Mouse (Mus musculus) neural tube, embryonic 14.5 days (tissue): ENCODE measurements around the gene Zfp369. TPM values are rescaled to one million over a fixed set of nuclear protein-coding genes. Genes with fewer than 3 reads are reported as not detected.
"Not testable (repeated sequence)": the region's sequence is repeated elsewhere in the genome, so short reads cannot be mapped to it uniquely, and the experiment has no call there.

Source experiments
- ATAC-seq: fragments of 200-750 bp; cut with Nextera tagmentation; 2 replicates; pipeline ENCODE4 v1.8.0; 2017; ENCODE audit warnings: low read depth, mild to moderate bottlenecking, moderate TSS enrichment, moderate library complexity
- H3K27ac ChIP-seq: fragments of 300-500 bp; sonication (generic); 2 replicates; pipeline ENCODE4 v1.5.1; 2014; ENCODE audit warnings: low read depth, mild to moderate bottlenecking, control low read depth, low read length, moderate library complexity, mixed read lengths
- H3K27me3 ChIP-seq: fragments of 300-500 bp; sonication (generic); 2 replicates; pipeline ENCODE4 v1.6.1; 2014; ENCODE audit warnings: low read length; ENCODE audit not compliant: control insufficient read depth, insufficient read depth
- H3K36me3 ChIP-seq: fragments of 300-500 bp; sonication (generic); 2 replicates; pipeline ENCODE4 v1.6.1; 2014; ENCODE audit warnings: low read length, mixed read lengths; ENCODE audit not compliant: control insufficient read depth, insufficient read depth
- H3K4me1 ChIP-seq: fragments of 300-500 bp; sonication (generic); 2 replicates; pipeline ENCODE4 v1.6.1; 2014; ENCODE audit warnings: low read length; ENCODE audit not compliant: control insufficient read depth, insufficient read depth
- H3K4me2 ChIP-seq: fragments of 300-500 bp; sonication (generic); 2 replicates; pipeline ENCODE4 v1.6.1; 2014; ENCODE audit warnings: mild to moderate bottlenecking, low read depth, low read length, control low read depth
- H3K4me3 ChIP-seq: fragments of 300-500 bp; sonication (generic); 2 replicates; pipeline ENCODE4 v1.5.1; 2014; ENCODE audit warnings: low read depth, low read length, control low read depth, mixed read lengths
- H3K9ac ChIP-seq: fragments of 300-500 bp; sonication (generic); replicated peaks from 2 replicates; pipeline ENCODE4 v1.6.1; 2014; ENCODE audit warnings: low read depth, mild to moderate bottlenecking, control low read depth, low read length, mixed read lengths
- H3K9me3 ChIP-seq: fragments of 300-500 bp; sonication (generic); 2 replicates; pipeline ENCODE4 v1.6.1; 2016; ENCODE audit warnings: low read length; ENCODE audit not compliant: control insufficient read depth
- WGBS: fragments of 180-500 bp; shearing (Covaris S2); extraction: QIAGEN DNeasy Blood & Tissue Kit; methylation state at CpG from one replicate; pipeline ENCODE4 v1.1.7; 2014; 5-methylcytosine and 5-hydroxymethylcytosine counted together
- polyA plus RNA-seq: library from polyadenylated mRNA; unstranded; fragments of >200 nt; fragmentation: Nextera tagmentation; extraction: Ambion mirVana; gene quantifications from 2 replicates; pipeline ENCODE4 v1.2.1, GENCODE M21; 2014

The Zfp369 gene
- polyA plus RNA-seq, 1 experiment from 2014 or later = 26.2 TPM

DNA sequence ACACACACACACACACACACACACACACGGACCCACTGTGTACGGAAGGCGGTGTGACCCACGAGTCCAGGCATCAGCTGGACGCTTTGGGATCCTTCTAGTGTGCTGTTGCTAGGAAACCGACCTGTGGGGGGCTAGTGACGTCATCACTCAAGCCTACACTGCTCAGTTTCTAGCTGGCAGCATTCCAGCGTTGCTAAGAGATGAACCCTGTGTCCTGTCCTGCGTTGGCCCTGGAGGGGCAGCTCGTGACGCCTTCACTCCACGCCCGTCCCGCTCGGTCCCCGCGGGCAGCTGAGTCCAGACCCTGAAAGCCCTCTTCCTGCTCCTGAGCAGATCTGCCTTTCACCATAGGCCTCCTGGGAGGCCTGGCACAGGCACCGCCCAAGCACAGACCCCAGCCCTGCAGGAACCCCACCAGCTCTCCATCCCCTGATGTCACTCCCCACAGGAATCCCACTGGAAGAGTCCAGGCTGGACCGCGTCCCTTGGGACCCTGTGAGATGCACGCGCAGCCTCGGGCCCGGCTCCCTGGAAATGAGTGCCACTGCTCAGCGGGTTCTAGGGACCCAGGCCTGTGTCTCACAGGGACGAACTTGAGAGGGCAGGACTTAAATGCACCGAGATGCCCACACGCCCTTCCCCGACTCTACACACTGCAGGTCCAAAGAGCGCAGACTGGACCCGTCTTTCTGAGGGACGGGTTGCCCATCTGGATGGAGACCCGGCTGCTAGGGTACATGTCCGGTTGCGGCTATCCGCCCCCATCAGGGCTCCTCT lies 20.2 kb upstream of the Zfp369 start:
- Histone ChIP-seq H3K4me1 (no peaks in the 10 kb centered on the region), H3K27me3 (no peaks in the 10 kb centered on the region), H3K27ac (no peak overlapping the region), H3K9ac (0 out of 2 replicates have a peak overlapping the region, but pooled peaks have one; percentile 32), H3K9me3 (peaks cover 19% of the 10 kb centered on the region; the same call in 1 of the 2 replicates), H3K36me3 (no peaks in the 10 kb centered on the region), H3K4me3 (peak overlapping the region; percentile 21), H3K4me2 (peak overlapping the region; percentile 37)
- WGBS = 30% methylated on average over 36 of the region's 36 CpGs
- ATAC-seq = peak; percentile 83

DNA sequence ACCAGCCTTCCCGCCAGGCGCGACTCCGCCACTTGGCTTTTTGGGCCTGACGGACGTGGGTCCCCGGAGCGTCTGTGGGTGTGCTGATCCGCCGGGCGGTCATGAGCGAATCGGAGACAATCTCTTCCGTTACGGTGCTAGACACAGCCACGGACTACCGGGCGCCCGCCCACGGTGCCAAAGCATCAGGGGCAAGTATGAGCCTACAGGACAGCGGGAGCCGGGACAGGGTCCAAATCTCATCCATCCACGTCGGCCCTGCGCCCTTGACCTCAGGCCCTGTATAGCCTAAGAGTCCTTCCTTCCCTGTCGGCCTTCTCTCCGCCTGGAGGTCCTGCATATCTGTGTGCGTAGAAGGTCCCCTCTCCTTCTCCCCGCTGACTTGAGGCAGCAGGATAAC lies 19.4 kb upstream of the Zfp369 start, which contains the start of gene Gm10775:
Gene Gm10775, plus strand, starts transcription at position 301 of the 400 bp plus-strand sequence.
- Histone ChIP-seq H3K27ac (no peak within 1 kb of the TSS), H3K4me1 (no peaks in the 10 kb centered on the region), H3K9ac (0 out of 2 replicates have a peak within 1 kb of the TSS, but pooled peaks have one; percentile 32), H3K9me3 (peaks cover 27% of the 10 kb centered on the region), H3K27me3 (no peaks in the 10 kb centered on the region), H3K4me2 (peak within 1 kb of the TSS; percentile 37), H3K36me3 (no peaks in the 10 kb centered on the region), H3K4me3 (peak within 1 kb of the TSS; percentile 21)
- ATAC-seq = no peak; the same call in 1 of the 2 replicates
- WGBS = 45% methylated on average over 29 of the region's 29 CpGs

DNA sequence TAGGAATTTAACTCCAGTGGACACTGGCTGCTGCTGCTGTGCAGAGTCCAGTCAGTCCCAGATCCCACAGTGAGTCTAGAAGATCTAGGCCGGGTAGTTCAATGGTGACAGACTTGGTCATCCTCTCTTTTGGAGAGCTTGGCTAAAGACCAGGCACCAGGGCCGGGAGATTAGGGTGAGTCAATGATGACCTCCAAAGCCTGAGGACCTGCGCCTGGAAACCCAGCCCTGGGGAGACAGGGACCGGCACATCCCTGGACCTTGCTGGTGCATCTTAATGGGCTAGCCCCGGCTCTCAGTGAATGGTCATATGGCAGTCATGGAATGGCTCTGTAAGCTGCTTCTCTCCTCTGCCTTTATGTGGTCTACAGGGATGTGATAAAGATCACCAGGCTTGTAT lies 16.5 kb upstream of the Zfp369 start:
- H3K27me3 ChIP-seq = no peaks in the 10 kb centered on the region
- no peak overlapping the region for H3K9ac ChIP-seq
- WGBS = 98% methylated on average over 5 of the region's 5 CpGs
- no peak for ATAC-seq
- H3K27ac ChIP-seq = no peak overlapping the region
- H3K9me3 ChIP-seq = peaks cover 29% of the 10 kb centered on the region
- no peaks in the 10 kb centered on the region for H3K4me1 ChIP-seq
- no peak overlapping the region for H3K4me2 ChIP-seq
- H3K36me3 ChIP-seq = no peaks in the 10 kb centered on the region
- no peak overlapping the region for H3K4me3 ChIP-seq

DNA sequence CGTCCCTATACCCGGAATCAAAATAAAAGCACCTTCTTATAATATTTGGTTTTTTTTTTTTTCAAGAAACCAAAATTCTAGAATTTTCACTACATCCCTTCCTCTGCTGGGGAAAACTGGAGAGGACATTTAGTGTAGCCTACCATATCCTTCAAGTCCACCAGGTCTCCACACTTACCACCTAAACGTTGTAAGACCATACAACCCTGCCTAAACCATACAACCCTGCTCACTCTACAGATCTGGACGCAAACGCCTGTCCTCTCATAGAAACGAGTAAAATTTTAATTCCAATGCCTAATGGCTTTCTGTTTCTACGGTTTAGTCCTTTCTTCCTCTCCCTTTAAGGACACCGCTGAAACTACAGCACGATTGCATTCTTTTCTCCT lies 626 bp upstream of the Zfp369 start:
- H3K9me3 ChIP-seq = peaks cover 6% of the 10 kb centered on the region; the same call in 1 of the 2 replicates
- H3K27me3 ChIP-seq = no peaks in the 10 kb centered on the region
- no peaks in the 10 kb centered on the region for H3K36me3 ChIP-seq
- peak; percentile 52 for ATAC-seq
- H3K9ac ChIP-seq = peak overlapping the region; percentile 63
- peak overlapping the region; percentile 86 for H3K27ac ChIP-seq
- 14% methylated on average over 9 of the region's 9 CpGs for WGBS
- H3K4me2 ChIP-seq = peak overlapping the region; percentile 58
- H3K4me3 ChIP-seq = peak overlapping the region; percentile 50
- peaks cover 4% of the 10 kb centered on the region; the same call in 1 of the 2 replicates for H3K4me1 ChIP-seq

DNA sequence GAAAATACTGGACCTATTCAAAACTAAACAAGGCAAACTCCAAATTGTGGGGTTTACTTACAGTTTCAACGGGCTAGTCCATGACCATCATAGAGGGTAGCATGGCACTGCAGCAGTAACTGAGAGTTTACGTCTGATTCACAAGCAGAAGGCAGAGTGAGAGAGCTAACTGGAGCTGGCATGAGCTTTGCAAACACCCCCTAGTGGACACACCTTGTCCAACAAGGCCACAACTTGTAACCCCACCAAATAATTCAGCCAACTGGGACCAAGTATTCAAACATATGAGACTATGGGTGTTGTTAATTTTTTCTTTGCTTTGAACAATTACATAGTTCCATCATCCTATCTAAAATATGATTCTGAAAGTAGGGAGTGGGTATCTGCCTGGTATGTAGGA lies 8.2 kb downstream of the Zfp369 start:
- H3K36me3 ChIP-seq = peaks cover 51% of the 10 kb centered on the region
- H3K27me3 ChIP-seq = no peaks in the 10 kb centered on the region
- H3K4me1 ChIP-seq = no peaks in the 10 kb centered on the region
- WGBS = 96% methylated on average over 2 of the region's 2 CpGs
- H3K9me3 ChIP-seq = peaks cover 37% of the 10 kb centered on the region
- H3K4me3 ChIP-seq = no peak overlapping the region
- no peak overlapping the region for H3K27ac ChIP-seq
- no peak overlapping the region for H3K9ac ChIP-seq
- ATAC-seq = no peak
- H3K4me2 ChIP-seq = no peak overlapping the region

DNA sequence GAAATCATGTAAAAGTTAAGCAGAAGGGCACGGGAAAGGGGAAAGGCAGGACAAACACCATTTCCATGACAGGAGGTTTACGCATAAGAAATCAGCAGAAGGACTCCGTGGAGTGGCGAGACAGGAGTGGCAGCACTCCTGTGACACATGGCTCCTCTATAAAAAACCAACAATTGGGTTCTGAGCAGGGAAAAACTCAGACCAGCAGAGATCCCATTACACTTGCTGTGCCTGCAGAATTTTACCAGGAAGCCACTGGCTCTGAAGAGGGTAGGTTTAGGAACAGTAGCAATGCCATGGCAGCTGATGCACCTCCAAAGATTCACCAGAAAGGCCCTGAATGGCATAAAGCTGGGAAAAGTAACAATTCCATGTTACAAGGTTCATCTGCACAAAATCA lies 17.7 kb downstream of the Zfp369 start:
- Histone ChIP-seq H3K4me1 (no peaks in the 10 kb centered on the region), H3K36me3 (peaks cover 60% of the 10 kb centered on the region), H3K4me3 (no peak overlapping the region), H3K27me3 (no peaks in the 10 kb centered on the region), H3K4me2 (no peak overlapping the region), H3K9me3 (peaks cover 57% of the 10 kb centered on the region), H3K27ac (no peak overlapping the region), H3K9ac (no peak overlapping the region)
- no peak for ATAC-seq
- 96% methylated on average over 4 of the region's 4 CpGs for WGBS

DNA sequence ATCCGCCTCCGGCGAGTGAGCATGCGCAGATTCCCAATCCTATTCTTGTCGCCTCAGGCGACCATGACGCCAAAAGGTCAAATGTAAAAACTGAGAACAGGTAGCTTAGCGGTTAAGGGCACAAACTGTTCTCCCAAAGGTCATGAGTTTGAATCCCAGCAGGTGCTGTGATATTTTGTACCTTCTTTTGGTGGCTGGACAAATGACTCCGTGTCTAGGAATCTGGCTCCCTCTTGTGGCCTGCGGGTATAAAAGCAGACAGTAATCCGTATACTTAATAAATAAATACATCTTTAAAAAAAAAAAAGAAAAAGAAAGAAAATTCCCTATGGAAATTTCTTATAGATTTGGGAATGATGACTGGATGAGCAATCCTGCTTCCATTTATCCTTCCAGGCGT lies 32.2 kb downstream of the Zfp369 start:
- H3K9me3 ChIP-seq = peaks cover 16% of the 10 kb centered on the region
- not testable (repeated sequence) for H3K4me1 ChIP-seq, H3K9ac ChIP-seq, H3K36me3 ChIP-seq, H3K27me3 ChIP-seq, H3K27ac ChIP-seq, H3K4me3 ChIP-seq, ATAC-seq
- WGBS = 38% methylated on average over 12 of the region's 12 CpGs
- peak overlapping the region; percentile 33; the same call in 1 of the 2 replicates for H3K4me2 ChIP-seq

DNA sequence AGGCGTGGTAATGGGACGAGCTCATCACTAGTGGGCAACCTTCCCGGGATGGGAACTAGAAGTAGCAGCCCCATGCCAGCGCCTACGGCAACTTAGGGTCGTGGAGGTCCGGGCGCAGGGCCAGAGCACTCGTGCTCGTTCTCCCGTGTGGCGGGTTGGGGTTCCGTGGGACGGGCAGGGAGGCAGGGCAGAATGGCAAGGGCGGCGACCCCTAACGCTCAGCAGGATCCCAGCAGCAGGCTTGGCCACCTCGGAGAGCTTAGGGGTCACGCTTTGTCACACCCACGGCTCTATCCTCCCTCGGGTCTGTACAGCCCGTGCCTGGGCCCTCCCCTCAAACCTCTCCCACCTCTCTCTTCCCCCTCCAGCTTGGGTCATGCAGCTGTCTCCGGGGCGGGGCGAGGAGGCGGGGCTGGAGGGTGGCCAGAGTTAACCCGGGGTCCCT lies 32.7 kb downstream of the Zfp369 start:
- H3K9me3 ChIP-seq = peaks cover 11% of the 10 kb centered on the region
- H3K4me2 ChIP-seq = peak overlapping the region; percentile 33; the same call in 1 of the 2 replicates
- peak; percentile 49; the same call in 1 of the 2 replicates for ATAC-seq
- WGBS = 35% methylated on average over 26 of the region's 27 CpGs
- H3K4me3 ChIP-seq = no peak overlapping the region
- H3K4me1 ChIP-seq = no peaks in the 10 kb centered on the region
- H3K27me3 ChIP-seq = no peaks in the 10 kb centered on the region
- no peak overlapping the region for H3K27ac ChIP-seq
- no peaks in the 10 kb centered on the region for H3K36me3 ChIP-seq
- H3K9ac ChIP-seq = no peak overlapping the region

DNA sequence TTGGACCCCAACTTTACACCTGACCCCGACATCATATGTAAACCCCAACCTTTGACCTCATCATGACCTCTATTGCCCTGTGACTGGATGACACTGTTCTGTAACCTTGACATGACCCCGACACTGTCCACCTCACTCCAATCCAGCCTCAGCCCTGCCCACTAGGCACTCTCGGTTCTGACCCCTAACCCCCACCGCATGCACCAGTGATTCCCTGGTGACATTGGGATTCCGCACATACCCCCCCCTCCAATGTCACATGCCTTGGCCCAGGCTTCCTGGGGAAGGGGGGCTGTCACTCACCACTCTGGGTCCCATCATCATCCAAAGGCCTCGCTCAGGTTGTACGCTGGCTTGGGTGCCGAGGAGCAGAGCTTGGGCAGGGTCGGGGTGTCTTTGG lies 33.2 kb downstream of the Zfp369 start:
- 96% methylated on average over 9 of the region's 9 CpGs for WGBS
- ATAC-seq = no peak
- Histone ChIP-seq H3K4me1 (no peaks in the 10 kb centered on the region), H3K9ac (no peak overlapping the region), H3K9me3 (peaks cover 8% of the 10 kb centered on the region), H3K4me2 (no peak overlapping the region), H3K27ac (no peak overlapping the region), H3K27me3 (no peaks in the 10 kb centered on the region), H3K36me3 (no peaks in the 10 kb centered on the region), H3K4me3 (no peak overlapping the region)
